Mouse (Mus musculus) forebrain, postnatal 0 days (tissue): ENCODE measurements around the gene Gnb4. TPM values are rescaled to one million over a fixed set of nuclear protein-coding genes. Genes with fewer than 3 reads are reported as not detected.

Experiments used
- ATAC-seq: fragments of 200-750 bp; cut with Nextera tagmentation; 2 replicates; pipeline ENCODE4 v1.8.0; 2017; ENCODE audit warnings: mild to moderate bottlenecking, moderate library complexity
- DNase-seq: peaks from one replicate; pipeline ENCODE4 v3.0.0-alpha.2; 2015
- H3K27ac ChIP-seq: fragments of 300-500 bp; sonication (generic); 2 replicates; pipeline ENCODE4 v1.5.1; 2014; ENCODE audit warnings: low read depth, mild to moderate bottlenecking, antibody characterized with exemption, low read length, moderate library complexity, mixed read lengths
- H3K27me3 ChIP-seq: fragments of 300-500 bp; sonication (generic); 2 replicates; pipeline ENCODE4 v1.6.1; 2014; ENCODE audit warnings: mild to moderate bottlenecking, low read length, mixed read lengths; ENCODE audit not compliant: insufficient read depth
- H3K36me3 ChIP-seq: fragments of 300-500 bp; sonication (generic); 2 replicates; pipeline ENCODE4 v1.6.1; 2014; ENCODE audit warnings: mild to moderate bottlenecking, moderate library complexity; ENCODE audit not compliant: insufficient read depth
- H3K4me1 ChIP-seq: fragments of 300-500 bp; sonication (generic); 2 replicates; pipeline ENCODE4 v1.6.1; 2014; ENCODE audit warnings: antibody characterized with exemption; ENCODE audit not compliant: insufficient read depth
- H3K4me2 ChIP-seq: fragments of 300-500 bp; sonication (generic); 2 replicates; pipeline ENCODE4 v1.6.1; 2014; ENCODE audit warnings: low read depth, mild to moderate bottlenecking, moderate library complexity
- H3K4me3 ChIP-seq: fragments of 300-500 bp; sonication (generic); 2 replicates; pipeline ENCODE4 v1.5.1; 2014; ENCODE audit warnings: low read depth, low read length, mixed read lengths
- H3K9ac ChIP-seq: fragments of 300-500 bp; sonication (generic); 2 replicates; pipeline ENCODE4 v1.6.1; 2014; ENCODE audit warnings: mild to moderate bottlenecking
- H3K9me3 ChIP-seq: fragments of 300-500 bp; sonication (generic); 2 replicates; pipeline ENCODE4 v1.6.1; 2016; ENCODE audit warnings: low read length
- CTCF ChIP-seq: sonication (generic); IDR thresholded peaks from 2 replicates; pipeline ENCODE4 v1.5.1; 2016; ENCODE audit warnings: antibody characterized with exemption, control low read depth, low read depth
- WGBS: fragments of 180-500 bp; shearing (Covaris S2); extraction: QIAGEN DNeasy Blood & Tissue Kit; methylation state at CpG from one replicate; pipeline ENCODE4 v1.1.7; 2014; 5-methylcytosine and 5-hydroxymethylcytosine counted together
- polyA plus RNA-seq: library from polyadenylated mRNA; unstranded; fragments of >200 nt; fragmentation: Nextera tagmentation; extraction: Ambion mirVana; gene quantifications from 2 replicates; pipeline ENCODE4 v1.2.1, GENCODE M21; 2015
- total RNA-seq: library from RNA; depleted of rRNA; stranded (reverse); fragments of >200 nt; gene quantifications from 2 replicates; pipeline ENCODE4 v1.2.3, GENCODE M21; 2014; rRNA removed

The Gnb4 gene
- total RNA-seq (125 and 135 TPM in 2 replicates), polyA plus RNA-seq (131 and 136 TPM in 2 replicates)

GRCm38 (mm10) chr3:32616331-32617052 lies at the start of gene Gnb4:
Gene Gnb4, minus strand, starts transcription at chr3:32616585.
- Histone ChIP-seq H3K4me1 (0 out of 2 replicates have a peak, but pooled peaks cover 4% of the 10 kb centered on the region), H3K36me3 (no peaks in the 10 kb centered on the region), H3K4me3 (peak within 1 kb of the TSS; percentile 70), H3K9ac (peak within 1 kb of the TSS; percentile 64), H3K4me2 (peak within 1 kb of the TSS; percentile 48), H3K9me3 (no peaks in the 10 kb centered on the region), H3K27ac (peak within 1 kb of the TSS; percentile 79), H3K27me3 (no peaks in the 10 kb centered on the region)
- no peak for TF ChIP-seq CTCF
- peak; percentile 94 for ATAC-seq
- WGBS = 2% methylated on average over 52 of the region's 83 CpGs
- peak; percentile 84 for DNase-seq

DNA sequence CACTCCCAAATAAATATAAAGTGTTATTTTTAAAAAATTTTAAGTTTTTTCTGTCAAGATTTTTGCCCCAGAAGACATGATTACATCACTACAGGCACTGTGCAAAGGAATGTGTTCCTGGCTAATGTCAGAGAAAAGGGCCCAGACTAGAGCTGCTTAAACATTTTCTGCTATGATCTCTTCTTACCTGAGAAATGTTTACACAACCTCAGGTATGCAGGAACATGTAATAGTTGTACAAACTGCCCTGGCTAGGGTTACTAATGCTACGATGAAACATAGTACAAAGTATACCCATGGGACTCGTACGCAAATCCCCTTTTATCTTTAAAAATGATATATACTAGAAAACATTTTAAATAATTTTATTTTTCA lies 45.2 kb upstream of the Gnb4 start:
- Histone ChIP-seq H3K9ac (no peak overlapping the region), H3K4me1 (no peaks in the 10 kb centered on the region), H3K4me3 (no peak overlapping the region), H3K27ac (no peak overlapping the region), H3K27me3 (no peaks in the 10 kb centered on the region), H3K36me3 (no peaks in the 10 kb centered on the region), H3K9me3 (no peaks in the 10 kb centered on the region), H3K4me2 (no peak overlapping the region)
- TF ChIP-seq CTCF = no peak
- no peak for ATAC-seq
- WGBS = 95% methylated on average over 3 of the region's 3 CpGs
- DNase-seq = no peak

GRCm38 (mm10) chr3:32660831-32661555 lies 44.6 kb upstream of the Gnb4 start:
- no peak overlapping the region for H3K4me2 ChIP-seq
- H3K36me3 ChIP-seq = no peaks in the 10 kb centered on the region
- no peak overlapping the region for H3K9ac ChIP-seq
- DNase-seq = no peak
- H3K27me3 ChIP-seq = no peaks in the 10 kb centered on the region
- H3K27ac ChIP-seq = 0 out of 2 replicates have a peak overlapping the region, but pooled peaks have one; percentile 5
- H3K9me3 ChIP-seq = no peaks in the 10 kb centered on the region
- no peak for TF ChIP-seq CTCF
- no peak overlapping the region for H3K4me3 ChIP-seq
- 72% methylated on average over 8 of the region's 8 CpGs for WGBS
- no peaks in the 10 kb centered on the region for H3K4me1 ChIP-seq
- ATAC-seq = no peak

GRCm38 (mm10) chr3:32660276-32660675 lies 43.9 kb upstream of the Gnb4 start:
- H3K27me3 ChIP-seq = no peaks in the 10 kb centered on the region
- no peaks in the 10 kb centered on the region for H3K9me3 ChIP-seq
- no peak for TF ChIP-seq CTCF
- H3K4me2 ChIP-seq = no peak overlapping the region
- peak; percentile 43 for DNase-seq
- peak; percentile 81 for ATAC-seq
- no peak overlapping the region for H3K9ac ChIP-seq
- H3K4me1 ChIP-seq = no peaks in the 10 kb centered on the region
- 59% methylated on average over 8 of the region's 8 CpGs for WGBS
- H3K4me3 ChIP-seq = no peak overlapping the region
- H3K36me3 ChIP-seq = no peaks in the 10 kb centered on the region
- H3K27ac ChIP-seq = peak overlapping the region; percentile 5; the same call in 1 of the 2 replicates

DNA sequence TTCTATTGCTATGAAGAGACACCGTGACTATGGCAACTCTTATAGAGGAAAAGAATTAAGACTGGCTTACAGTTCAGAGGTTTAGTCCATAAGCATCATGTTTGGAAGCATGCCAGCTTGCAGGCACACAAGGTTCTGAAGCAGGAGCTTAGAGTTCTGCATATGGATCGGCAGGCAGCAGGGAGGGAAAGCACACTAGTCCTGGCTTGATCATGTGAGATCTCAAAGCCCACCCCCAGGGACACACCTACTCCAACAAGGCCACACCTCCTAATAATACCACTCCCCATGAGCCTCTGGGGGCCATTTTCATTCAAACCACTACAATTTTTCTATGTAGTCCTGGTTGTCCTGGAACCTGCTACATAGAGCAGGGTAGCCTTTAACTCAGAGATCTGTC lies 43.1 kb upstream of the Gnb4 start:
- no peak for ATAC-seq
- H3K27me3 ChIP-seq = no peaks in the 10 kb centered on the region

GRCm38 (mm10) chr3:32658821-32659220 lies 42.4 kb upstream of the Gnb4 start:
- WGBS = 88% methylated on average over 16 of the region's 16 CpGs
- Histone ChIP-seq H3K27ac (no peak overlapping the region), H3K9ac (no peak overlapping the region), H3K9me3 (no peaks in the 10 kb centered on the region), H3K4me2 (no peak overlapping the region), H3K4me1 (no peaks in the 10 kb centered on the region), H3K4me3 (no peak overlapping the region), H3K36me3 (no peaks in the 10 kb centered on the region), H3K27me3 (no peaks in the 10 kb centered on the region)
- DNase-seq (no peak), ATAC-seq (no peak)
- TF ChIP-seq CTCF = no peak

More for the DNA sequence above, 43.1 kb upstream of the Gnb4 start:
- no peak overlapping the region for H3K4me3 ChIP-seq
- H3K36me3 ChIP-seq = no peaks in the 10 kb centered on the region
- no peak for DNase-seq
- no peak overlapping the region for H3K9ac ChIP-seq
- TF ChIP-seq CTCF = no peak
- 83% methylated on average over 2 of the region's 2 CpGs for WGBS
- no peaks in the 10 kb centered on the region for H3K9me3 ChIP-seq
- H3K4me1 ChIP-seq = no peaks in the 10 kb centered on the region
- no peak overlapping the region for H3K27ac ChIP-seq
- H3K4me2 ChIP-seq = no peak overlapping the region

DNA sequence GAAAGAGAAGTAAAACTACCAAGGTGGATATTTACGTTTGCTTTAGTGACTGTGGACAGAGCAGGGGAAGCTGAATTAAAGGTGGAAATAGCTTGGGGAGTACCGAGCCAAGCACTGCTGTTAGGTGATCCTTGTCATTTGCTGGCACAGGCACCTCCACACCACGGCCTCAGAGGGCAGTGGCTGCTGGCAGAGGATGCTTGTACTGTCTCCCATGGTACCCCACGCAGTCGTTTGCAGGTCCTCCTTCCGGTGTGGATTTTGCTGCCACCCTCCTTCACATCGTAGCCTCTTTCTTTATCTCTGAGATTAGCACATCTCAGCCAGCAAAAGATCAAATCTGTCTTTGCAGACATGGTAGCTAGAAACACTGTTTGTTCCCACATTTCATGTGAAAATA lies 42.0 kb upstream of the Gnb4 start:
- Histone ChIP-seq H3K9me3 (no peaks in the 10 kb centered on the region), H3K4me3 (no peak overlapping the region), H3K27ac (no peak overlapping the region), H3K36me3 (no peaks in the 10 kb centered on the region), H3K4me2 (no peak overlapping the region), H3K27me3 (no peaks in the 10 kb centered on the region), H3K4me1 (no peaks in the 10 kb centered on the region), H3K9ac (no peak overlapping the region)
- no peak for TF ChIP-seq CTCF
- DNase-seq (no peak), ATAC-seq (no peak)
- WGBS = 77% methylated on average over 7 of the region's 7 CpGs
